Mouse (Mus musculus): Measurements from ENCODE around the gene Bhlhe41. TPM values are rescaled to one million over a fixed set of nuclear protein-coding genes. Genes with fewer than 3 reads are reported as not detected.
A peak's percentile ranks its signal among the peaks of the same experiment; 100 is the strongest.

Gene Bhlhe41
- polyA plus RNA-seq, 1 experiment from 2014 or later = 6.1 TPM

DNA sequence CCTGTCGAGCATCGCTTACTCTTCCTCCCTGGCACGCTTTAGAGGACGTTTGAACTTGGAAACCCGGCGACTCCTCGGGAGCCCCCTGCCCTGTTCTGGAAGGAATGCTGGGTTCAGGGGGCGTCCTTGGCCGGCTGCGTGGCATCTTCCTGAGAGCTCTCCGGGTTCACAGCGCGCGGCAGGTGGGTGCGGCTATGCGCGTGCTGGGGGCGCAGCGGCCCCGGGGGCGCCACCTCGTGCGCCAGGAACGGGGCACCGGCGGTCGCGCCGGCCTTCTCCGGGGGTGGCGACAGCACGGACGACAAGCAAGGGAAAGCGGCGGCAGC is 2.7 kb downstream of the Bhlhe41 start:
- Histone ChIP-seq H3K4me3 (ENCODE audit: low read length) (peak overlapping the region; percentile 80), H3K4me1 (ENCODE audit: control insufficient read depth, insufficient read depth, low read length) (peaks cover 16% of the 10 kb centered on the region), H3K9me3 (replicated peaks; ENCODE audit: control insufficient read depth, low read length) (no peaks in the 10 kb centered on the region), H3K9ac (ENCODE audit: low read length) (peak overlapping the region; percentile 86), H3K36me3 (ENCODE audit: control insufficient read depth, insufficient read depth) (no peaks in the 10 kb centered on the region), H3K27ac (ENCODE audit: low read length) (peak overlapping the region; percentile 83), H3K4me2 (ENCODE audit: low read depth, low read length) (peak overlapping the region; percentile 99), H3K27me3 (ENCODE audit: control insufficient read depth, insufficient read depth, low read length) (peaks cover 12% of the 10 kb centered on the region)
- WGBS = under 1% methylated on average over 35 of the region's 35 CpGs
- no peak for ATAC-seq (replicated peaks; ENCODE audit: extremely low read depth, insufficient read depth, low FRiP score)

DNA sequence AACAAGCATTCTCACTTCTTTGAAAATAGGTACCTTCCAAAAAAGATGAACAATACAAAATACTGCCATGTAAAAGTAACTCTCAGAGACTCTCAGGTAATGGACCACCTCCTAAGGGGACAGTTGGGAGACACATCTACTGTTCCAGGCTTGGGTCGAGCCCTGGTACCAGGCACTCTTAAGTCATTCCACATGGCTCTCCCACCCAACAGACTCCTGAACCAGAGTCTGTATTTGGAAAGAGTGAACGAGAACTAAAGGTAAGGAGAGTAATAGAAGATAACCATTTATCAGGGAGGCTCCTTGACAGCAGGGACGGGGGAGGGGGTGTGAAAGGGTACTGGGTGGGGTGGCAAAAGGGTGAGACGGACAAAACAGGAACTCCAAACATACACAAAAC is 3.0 kb downstream of the Bhlhe41 start:
- WGBS = 18% methylated on average over 4 of the region's 4 CpGs
- no peak for ATAC-seq (replicated peaks; ENCODE audit: extremely low read depth, insufficient read depth, low FRiP score)
- peak overlapping the region; percentile 86 for H3K9ac ChIP-seq (ENCODE audit: low read length)
- no peaks in the 10 kb centered on the region for H3K36me3 ChIP-seq (ENCODE audit: control insufficient read depth, insufficient read depth)
- H3K4me1 ChIP-seq (ENCODE audit: control insufficient read depth, insufficient read depth, low read length) = peaks cover 16% of the 10 kb centered on the region
- peak overlapping the region; percentile 99 for H3K4me2 ChIP-seq (ENCODE audit: low read depth, low read length)
- H3K27me3 ChIP-seq (ENCODE audit: control insufficient read depth, insufficient read depth, low read length) = peaks cover 12% of the 10 kb centered on the region
- H3K27ac ChIP-seq (ENCODE audit: low read length) = no peak overlapping the region; the same call in 1 of the 2 replicates
- H3K9me3 ChIP-seq (replicated peaks; ENCODE audit: control insufficient read depth, low read length) = no peaks in the 10 kb centered on the region
- H3K4me3 ChIP-seq (ENCODE audit: low read length) = peak overlapping the region; percentile 80

DNA sequence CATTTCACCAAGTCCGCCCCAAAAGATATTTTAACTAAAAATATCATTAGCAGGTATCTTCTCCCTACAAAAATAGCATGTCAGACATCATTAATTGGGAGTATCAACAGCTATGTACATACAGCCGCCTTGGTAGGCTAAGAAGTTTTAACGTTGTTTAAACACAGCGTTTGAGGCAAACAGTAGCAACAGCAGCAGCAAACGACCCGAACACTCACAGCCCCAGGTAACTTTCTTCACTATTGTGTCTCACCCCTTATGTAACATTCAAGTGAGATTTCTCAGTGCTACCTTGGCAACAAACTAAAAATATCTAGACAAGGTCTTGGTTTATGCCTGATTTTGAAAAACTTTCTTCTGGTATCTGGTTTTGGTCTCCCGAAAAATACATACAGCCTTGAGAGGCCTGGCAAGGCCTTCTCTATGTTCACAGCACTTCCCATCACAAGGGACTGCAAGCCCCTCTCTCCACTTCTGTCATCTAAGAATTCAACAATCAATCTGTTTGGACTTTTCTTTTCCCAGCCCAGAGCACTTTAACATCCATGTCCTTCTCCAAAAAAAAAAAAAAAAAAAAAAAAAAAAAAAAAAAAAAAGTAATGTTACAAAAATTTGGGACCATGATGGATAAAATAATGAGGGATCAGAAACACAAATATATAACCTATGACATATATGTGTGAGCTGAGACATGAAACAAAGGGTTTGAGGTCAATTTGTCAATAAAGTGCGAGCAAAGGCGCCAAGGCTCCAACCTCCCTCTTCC is 3.7 kb downstream of the Bhlhe41 start:
- peak overlapping the region; percentile 80 for H3K4me3 ChIP-seq (ENCODE audit: low read length)
- no peak overlapping the region for H3K27ac ChIP-seq (ENCODE audit: low read length)
- peaks cover 12% of the 10 kb centered on the region for H3K27me3 ChIP-seq (ENCODE audit: control insufficient read depth, insufficient read depth, low read length)
- ATAC-seq (replicated peaks; ENCODE audit: extremely low read depth, insufficient read depth, low FRiP score) = no peak
- peaks cover 16% of the 10 kb centered on the region for H3K4me1 ChIP-seq (ENCODE audit: control insufficient read depth, insufficient read depth, low read length)
- H3K4me2 ChIP-seq (ENCODE audit: low read depth, low read length) = peak overlapping the region; percentile 99
- H3K9me3 ChIP-seq (replicated peaks; ENCODE audit: control insufficient read depth, low read length) = no peaks in the 10 kb centered on the region
- H3K36me3 ChIP-seq (ENCODE audit: control insufficient read depth, insufficient read depth) = no peaks in the 10 kb centered on the region
- peak overlapping the region; percentile 46; the same call in 1 of the 2 replicates for H3K9ac ChIP-seq (ENCODE audit: low read length)
- 70% methylated on average over 9 of the region's 9 CpGs for WGBS

- no peak overlapping the region for H3K4me2 ChIP-seq (ENCODE audit: low read depth, low read length)
- peak overlapping the region; percentile 45 for H3K9ac ChIP-seq (ENCODE audit: low read length)
- WGBS = 30% methylated on average over 2 of the region's 2 CpGs
- no peak overlapping the region for H3K4me3 ChIP-seq (ENCODE audit: low read length)
- H3K27ac ChIP-seq (ENCODE audit: low read length) = peak overlapping the region; percentile 30; the same call in 1 of the 2 replicates
- H3K9me3 ChIP-seq (replicated peaks; ENCODE audit: control insufficient read depth, low read length) = no peaks in the 10 kb centered on the region
- no peak for ATAC-seq (replicated peaks; ENCODE audit: extremely low read depth, insufficient read depth, low FRiP score)
- H3K27me3 ChIP-seq (ENCODE audit: control insufficient read depth, insufficient read depth, low read length) = peaks cover 12% of the 10 kb centered on the region
- no peaks in the 10 kb centered on the region for H3K36me3 ChIP-seq (ENCODE audit: control insufficient read depth, insufficient read depth)
- peaks cover 19% of the 10 kb centered on the region for H3K4me1 ChIP-seq (ENCODE audit: control insufficient read depth, insufficient read depth, low read length)
These were observed 5.0 kb downstream of the Bhlhe41 start for GRCm38 (mm10) chr6:145860350-145860749.

- 55% methylated on average over 8 of the region's 8 CpGs for WGBS
- no peak for ATAC-seq (replicated peaks; ENCODE audit: extremely low read depth, insufficient read depth, low FRiP score)
- H3K9ac ChIP-seq (ENCODE audit: low read length) = no peak overlapping the region
- peaks cover 8% of the 10 kb centered on the region for H3K27me3 ChIP-seq (ENCODE audit: control insufficient read depth, insufficient read depth, low read length)
- H3K27ac ChIP-seq (ENCODE audit: low read length) = no peak overlapping the region
- peaks cover 27% of the 10 kb centered on the region for H3K4me1 ChIP-seq (ENCODE audit: control insufficient read depth, insufficient read depth, low read length)
- no peaks in the 10 kb centered on the region for H3K36me3 ChIP-seq (ENCODE audit: control insufficient read depth, insufficient read depth)
- no peak overlapping the region for H3K4me2 ChIP-seq (ENCODE audit: low read depth, low read length)
- no peaks in the 10 kb centered on the region for H3K9me3 ChIP-seq (replicated peaks; ENCODE audit: control insufficient read depth, low read length)
- no peak overlapping the region for H3K4me3 ChIP-seq (ENCODE audit: low read length)
These were observed 6.9 kb downstream of the Bhlhe41 start for GRCm38 (mm10) chr6:145858414-145858813.

DNA sequence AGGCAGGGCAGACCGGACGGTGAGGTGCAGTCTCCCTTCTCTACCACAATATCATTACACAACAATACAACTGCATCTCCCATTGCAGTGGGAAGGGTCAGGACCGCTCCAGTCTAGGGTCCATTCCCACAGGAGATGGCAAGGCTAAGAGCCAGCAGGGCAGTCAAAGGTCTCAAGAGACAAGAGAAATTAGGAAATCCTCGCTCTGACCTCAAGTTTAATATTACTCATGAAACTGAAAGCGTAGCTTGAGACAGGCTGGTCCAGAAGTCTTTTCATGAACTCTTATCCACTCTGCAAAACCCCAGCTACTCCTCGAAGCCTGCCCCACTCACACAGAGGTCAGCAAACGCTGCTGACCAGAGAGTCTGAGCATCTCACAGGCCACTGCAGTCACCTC is 7.9 kb downstream of the Bhlhe41 start:
- Histone ChIP-seq H3K27me3 (ENCODE audit: control insufficient read depth, insufficient read depth, low read length) (peaks cover 3% of the 10 kb centered on the region; the same call in 1 of the 2 replicates), H3K27ac (ENCODE audit: low read length) (no peak overlapping the region), H3K9me3 (replicated peaks; ENCODE audit: control insufficient read depth, low read length) (no peaks in the 10 kb centered on the region), H3K36me3 (ENCODE audit: control insufficient read depth, insufficient read depth) (no peaks in the 10 kb centered on the region), H3K9ac (ENCODE audit: low read length) (no peak overlapping the region), H3K4me2 (ENCODE audit: low read depth, low read length) (no peak overlapping the region), H3K4me3 (ENCODE audit: low read length) (no peak overlapping the region), H3K4me1 (ENCODE audit: control insufficient read depth, insufficient read depth, low read length) (peaks cover 27% of the 10 kb centered on the region)
- WGBS = 83% methylated on average over 7 of the region's 7 CpGs
- no peak for ATAC-seq (replicated peaks; ENCODE audit: extremely low read depth, insufficient read depth, low FRiP score)

DNA sequence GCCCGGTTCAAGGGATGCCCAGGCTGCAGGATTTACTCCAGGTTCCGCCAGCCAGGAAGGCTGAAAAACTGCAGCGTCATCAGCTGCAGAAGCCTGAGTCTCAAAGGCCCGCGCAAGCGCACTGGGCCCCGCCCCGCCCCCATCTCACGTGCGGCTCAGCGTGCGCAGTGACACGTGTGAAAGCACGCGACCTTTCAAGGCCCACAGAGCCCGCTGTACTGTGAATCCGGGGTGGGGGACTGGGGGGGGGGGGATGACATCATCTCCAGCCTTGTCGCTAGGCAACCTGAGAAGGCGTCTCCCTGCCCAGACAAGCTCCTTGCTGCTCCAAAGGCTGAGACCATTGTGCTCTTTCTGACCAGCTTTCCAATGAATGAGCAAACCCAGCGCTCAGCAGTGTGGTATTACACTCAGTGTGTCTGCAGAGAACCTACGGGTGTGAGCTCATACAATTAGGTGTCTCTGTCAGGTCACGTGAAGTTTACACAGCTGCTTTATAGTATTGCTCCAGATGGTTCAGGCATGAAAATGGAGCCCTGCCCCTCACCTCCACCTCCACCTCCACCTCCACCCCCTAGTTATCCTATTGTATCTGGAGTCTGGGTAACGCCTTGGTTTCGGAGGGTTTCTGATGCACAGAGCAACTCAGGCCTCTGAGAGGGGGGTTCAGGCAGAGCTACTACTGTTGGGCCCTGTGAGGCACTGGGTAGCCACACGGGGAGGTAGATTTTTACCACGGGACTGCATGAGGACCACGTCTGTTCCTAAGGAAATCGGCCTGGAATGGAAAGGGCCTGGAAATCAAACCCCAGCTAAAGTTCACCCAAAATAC is 9.4 kb downstream of the Bhlhe41 start:
- Histone ChIP-seq H3K4me3 (ENCODE audit: low read length) (peak overlapping the region; percentile 32), H3K9ac (ENCODE audit: low read length) (peak overlapping the region; percentile 38), H3K4me2 (ENCODE audit: low read depth, low read length) (peak overlapping the region; percentile 68), H3K27me3 (ENCODE audit: control insufficient read depth, insufficient read depth, low read length) (no peaks in the 10 kb centered on the region), H3K4me1 (ENCODE audit: control insufficient read depth, insufficient read depth, low read length) (peaks cover 35% of the 10 kb centered on the region), H3K27ac (ENCODE audit: low read length) (peak overlapping the region; percentile 26), H3K9me3 (replicated peaks; ENCODE audit: control insufficient read depth, low read length) (no peaks in the 10 kb centered on the region), H3K36me3 (ENCODE audit: control insufficient read depth, insufficient read depth) (no peaks in the 10 kb centered on the region)
- WGBS = 10% methylated on average over 27 of the region's 28 CpGs
- peak; percentile 82 for ATAC-seq (replicated peaks; ENCODE audit: extremely low read depth, insufficient read depth, low FRiP score)

DNA sequence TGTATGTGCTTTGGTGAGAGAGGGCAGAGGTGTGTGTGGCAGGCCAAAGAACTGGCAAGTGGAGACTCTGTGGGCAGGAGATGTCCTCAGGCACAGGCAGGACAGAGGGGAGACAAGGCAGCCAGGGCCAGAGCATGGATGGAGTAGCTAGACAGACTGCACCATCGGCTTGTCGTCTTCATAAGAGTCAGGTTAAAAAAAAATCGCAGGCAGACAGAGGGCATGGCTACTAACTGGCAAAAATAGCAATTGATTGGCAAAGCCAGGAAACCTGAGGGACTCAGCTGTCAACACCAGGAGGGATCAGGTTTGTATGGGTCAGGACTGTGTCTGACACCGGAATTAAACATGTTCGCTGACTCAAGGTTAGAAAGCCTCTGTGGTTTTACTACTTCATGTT is 10.6 kb downstream of the Bhlhe41 start:
- ATAC-seq (replicated peaks; ENCODE audit: extremely low read depth, insufficient read depth, low FRiP score) = no peak
- H3K27me3 ChIP-seq (ENCODE audit: control insufficient read depth, insufficient read depth, low read length) = no peaks in the 10 kb centered on the region
- H3K4me3 ChIP-seq (ENCODE audit: low read length) = no peak overlapping the region
- no peaks in the 10 kb centered on the region for H3K9me3 ChIP-seq (replicated peaks; ENCODE audit: control insufficient read depth, low read length)
- H3K36me3 ChIP-seq (ENCODE audit: control insufficient read depth, insufficient read depth) = no peaks in the 10 kb centered on the region
- H3K4me1 ChIP-seq (ENCODE audit: control insufficient read depth, insufficient read depth, low read length) = peaks cover 32% of the 10 kb centered on the region
- peak overlapping the region; percentile 38 for H3K9ac ChIP-seq (ENCODE audit: low read length)
- peak overlapping the region; percentile 48; the same call in 1 of the 2 replicates for H3K27ac ChIP-seq (ENCODE audit: low read length)
- no peak overlapping the region for H3K4me2 ChIP-seq (ENCODE audit: low read depth, low read length)
- WGBS = 41% methylated on average over 5 of the region's 5 CpGs
